Mouse (Mus musculus) heart, adult 11 months (tissue): ENCODE measurements around the gene Lrrc74a.

Experiments used
- DNase-seq: peaks from one replicate; pipeline ENCODE4 v3.0.0; 2022

The Lrrc74a gene

DNA sequence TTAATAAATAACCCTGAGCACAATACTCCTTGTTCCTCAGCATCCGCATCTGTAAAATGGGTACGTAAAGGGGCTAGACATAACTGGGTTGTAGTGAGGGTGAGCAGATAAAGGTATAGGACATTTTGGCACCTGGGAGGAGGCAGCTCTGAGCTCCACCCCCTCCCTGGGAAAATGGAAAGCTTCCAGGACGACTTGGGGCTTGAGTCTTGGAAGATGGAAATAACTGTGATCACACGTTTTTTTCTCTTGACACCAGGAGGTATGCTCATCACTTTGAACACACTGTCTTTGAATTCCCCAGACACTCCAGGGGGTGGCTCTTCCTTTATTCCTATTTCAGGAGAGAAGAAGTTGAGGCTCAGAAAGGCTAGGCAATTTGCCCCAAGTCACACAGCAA lies 71.1 kb downstream of the Lrrc74a start:
- DNase-seq, result peak; percentile 89

DNA sequence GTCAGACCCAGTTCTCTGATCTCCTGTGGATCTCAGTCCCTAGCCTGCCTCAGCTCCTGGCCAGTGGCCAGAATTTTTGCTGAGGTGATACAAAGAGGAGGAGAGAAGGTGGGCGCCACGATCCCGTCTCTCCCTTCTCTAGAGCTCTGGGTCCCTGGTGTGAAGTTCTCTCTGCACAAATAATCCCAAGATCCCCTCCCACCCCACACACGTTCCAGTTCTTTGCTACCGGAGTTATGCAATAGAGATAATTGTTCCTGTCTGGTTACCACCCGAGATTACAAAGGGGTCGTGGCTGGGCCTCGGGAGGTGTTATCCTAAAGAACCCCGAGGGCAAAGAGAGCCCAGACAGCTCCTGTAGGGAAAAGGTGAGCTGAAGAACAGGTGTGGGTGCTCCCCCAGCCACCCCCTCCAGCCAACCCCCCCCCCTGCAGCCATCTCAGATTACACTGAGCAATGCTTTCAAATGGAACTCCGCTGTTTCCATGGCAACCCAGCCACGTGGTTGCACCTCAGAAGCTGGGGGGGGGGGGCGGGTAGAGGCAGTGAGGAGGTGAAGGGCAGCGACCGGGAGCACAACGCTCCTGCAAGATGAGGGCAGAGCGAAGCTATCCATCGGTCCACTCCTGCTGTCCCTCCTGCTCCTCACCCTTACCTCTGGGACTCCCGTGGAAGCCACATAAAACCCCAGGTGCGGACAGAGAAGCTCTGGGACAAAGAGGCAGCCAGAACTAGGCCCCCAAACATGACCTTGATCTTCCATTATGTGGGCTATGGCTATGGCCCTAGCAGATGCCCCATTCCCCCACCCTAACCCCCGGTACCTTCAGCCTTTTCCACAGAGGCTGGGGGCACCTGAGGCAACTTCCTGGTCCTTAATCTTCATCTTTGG lies 72.1 kb downstream of the Lrrc74a start:
- peak; percentile 94 for DNase-seq

DNA sequence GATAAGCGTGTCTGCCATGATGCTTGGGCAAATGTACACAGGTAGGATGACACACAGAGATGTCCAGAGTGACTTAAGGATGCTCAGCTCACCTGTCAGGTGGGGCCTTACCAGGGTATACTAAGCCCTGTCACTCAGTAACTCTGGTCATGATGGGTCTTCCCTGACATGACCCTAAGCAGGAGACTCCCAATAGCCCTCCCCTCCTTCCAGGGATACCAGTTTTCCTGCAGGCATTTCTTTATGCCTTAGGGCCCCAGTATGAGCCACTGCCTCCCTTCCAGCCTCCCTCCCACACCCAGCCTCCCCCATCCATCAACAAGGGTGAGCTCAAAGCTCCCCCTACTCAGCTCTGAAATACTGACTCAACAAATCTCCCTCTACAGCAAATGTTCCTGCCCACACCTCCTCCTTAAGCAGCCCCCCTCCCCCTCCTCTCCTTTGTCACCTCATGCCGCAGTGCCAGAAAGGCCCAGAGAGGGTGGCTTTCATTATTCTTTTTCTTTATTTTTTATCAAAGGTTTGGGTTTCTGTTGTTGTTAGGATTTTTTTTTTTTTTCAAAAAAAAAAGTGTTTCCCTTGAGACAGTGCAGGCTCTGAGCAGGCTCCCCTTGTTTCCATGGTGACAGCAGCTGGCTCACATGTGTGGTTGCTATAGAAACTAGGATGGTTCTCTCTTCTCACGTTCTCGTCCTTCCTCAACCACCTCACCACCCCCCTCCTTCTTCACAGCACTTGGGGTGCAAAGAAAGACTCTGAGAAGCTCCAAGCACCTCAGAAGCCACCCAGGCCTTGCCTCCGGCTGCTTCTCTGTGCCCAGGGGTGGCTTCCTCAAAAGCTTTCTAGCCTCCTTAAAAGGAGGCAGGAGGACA lies 73.0 kb downstream of the Lrrc74a start:
- DNase-seq, result peak; percentile 93

DNA sequence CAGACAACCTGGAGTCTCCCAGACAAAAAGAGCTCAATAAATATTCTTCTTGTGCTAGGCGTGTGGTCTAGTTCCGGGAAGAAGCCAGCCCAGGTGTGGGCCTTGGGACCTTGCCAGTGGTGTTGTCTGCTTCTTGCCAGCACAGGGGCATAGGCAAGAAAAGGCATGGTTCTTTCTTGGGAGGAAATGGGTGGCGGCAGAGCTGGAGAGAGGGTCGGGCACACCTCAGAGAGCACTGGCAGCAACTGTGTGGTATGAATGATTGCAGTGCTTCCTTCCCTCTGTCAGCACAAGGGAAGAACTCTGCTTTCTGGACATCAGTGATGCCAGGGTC lies 73.6 kb downstream of the Lrrc74a start:
- DNase-seq, result no peak

DNA sequence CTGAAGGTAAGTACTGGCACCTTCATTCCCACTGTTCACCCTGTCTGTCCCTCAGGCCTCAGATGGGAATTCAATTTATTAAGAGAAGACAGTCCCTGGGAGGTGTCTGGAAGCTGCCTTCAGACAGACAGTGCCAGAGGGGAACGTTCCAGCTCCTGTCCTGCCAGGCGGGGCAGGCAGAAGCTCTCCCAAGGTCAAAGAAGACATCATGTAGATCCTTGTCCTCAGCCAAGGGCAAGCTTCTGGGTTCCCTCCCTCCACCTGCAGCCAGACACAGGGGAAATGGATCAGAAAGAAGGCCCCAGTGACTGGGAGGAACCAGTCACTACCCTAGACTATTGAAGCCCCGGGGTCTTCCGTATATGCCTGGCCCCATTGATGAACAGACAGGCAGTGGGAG lies 74.7 kb downstream of the Lrrc74a start:
- DNase-seq, result no peak

DNA sequence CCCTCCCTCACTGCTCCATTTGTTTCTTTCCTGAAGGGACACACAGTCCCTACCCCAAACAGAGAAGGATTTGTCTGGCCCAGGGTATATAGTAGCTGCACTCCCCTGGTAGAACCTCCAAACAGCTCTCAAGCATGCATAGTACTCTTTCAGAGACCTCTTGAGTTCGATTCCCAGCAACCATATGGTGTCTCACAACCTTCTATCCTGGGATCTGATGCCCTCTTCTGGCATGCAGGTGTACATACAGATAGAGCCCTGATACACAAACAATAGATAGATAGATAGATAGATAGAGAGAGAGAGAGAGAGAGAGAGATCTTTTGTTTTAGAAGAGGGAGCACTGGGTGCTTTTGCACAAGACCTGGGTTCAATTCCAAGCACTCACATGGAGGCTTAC lies 75.9 kb downstream of the Lrrc74a start:
- no peak for DNase-seq

DNA sequence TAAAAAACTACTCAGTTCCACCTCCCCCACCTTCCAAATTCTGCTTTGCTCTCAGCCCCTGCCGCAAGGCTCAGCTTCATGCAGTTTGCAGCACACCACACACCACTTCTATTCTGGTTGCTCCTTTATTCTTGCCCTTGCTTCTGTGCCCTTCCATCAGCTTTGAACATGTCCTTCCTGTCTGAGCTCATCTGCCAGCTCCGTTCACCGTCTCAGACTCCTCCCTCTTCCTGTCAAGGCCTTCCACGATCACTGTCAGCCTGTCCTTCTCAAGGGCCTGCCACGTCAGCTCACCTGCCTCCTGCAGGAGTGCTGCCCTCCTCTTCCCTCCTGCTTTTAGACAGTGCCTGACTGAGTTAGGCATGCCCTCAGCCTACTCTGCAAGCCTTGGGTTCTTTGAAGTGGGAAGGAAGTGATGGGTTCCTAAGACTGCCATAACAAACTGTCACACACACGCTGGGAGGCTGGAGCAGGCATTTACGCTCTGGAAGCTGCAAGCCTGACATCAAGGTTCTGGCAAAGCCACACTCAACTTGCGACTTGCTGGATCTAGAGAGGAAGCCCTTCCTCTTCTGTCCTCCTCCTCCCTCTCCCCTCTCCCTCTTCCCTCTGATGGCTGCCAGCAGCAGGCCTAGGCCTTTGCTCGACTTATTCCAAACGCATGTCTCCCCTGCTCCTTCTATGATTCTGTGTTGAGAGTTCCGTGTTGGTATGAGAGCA lies 76.7 kb downstream of the Lrrc74a start:
- DNase-seq, result peak; percentile 96

DNA sequence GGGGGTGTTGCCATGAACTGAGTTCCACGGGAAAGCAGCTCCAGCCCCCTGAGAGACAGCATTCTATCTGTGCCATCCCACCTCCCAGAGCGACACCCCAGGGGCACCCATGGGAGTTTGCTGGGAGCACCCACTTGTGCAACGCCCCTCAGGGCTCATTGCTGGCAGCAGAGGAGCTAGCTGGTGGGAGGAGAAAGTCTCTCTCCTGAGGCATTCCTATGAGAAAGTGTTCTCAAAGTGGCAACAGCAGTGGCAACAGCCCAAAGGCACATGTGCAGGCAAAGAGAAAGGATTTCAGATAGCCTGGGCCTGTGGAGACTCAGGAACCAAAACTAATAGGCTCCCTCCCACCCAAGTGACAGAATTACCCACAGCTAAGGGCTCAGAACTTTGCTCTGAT lies 78.6 kb downstream of the Lrrc74a start:
- DNase-seq, result no peak
